Mouse (Mus musculus) T-helper 17 cell (primary cell): ENCODE measurements around the gene Gm20518.

Experiments
- in situ Hi-C, 2 experiments: fragments of 300-600 bp; cut with MboI, MseI; formaldehyde crosslinking; loops; 1 replicate in 1 of 2; 2 replicates in 1 of 2; pipeline ENCODE4 v1.15.1; 2025; ENCODE audit warnings: high pct_unique_total_duplicates in 2 of 2

Gm20518 gene

DNA sequence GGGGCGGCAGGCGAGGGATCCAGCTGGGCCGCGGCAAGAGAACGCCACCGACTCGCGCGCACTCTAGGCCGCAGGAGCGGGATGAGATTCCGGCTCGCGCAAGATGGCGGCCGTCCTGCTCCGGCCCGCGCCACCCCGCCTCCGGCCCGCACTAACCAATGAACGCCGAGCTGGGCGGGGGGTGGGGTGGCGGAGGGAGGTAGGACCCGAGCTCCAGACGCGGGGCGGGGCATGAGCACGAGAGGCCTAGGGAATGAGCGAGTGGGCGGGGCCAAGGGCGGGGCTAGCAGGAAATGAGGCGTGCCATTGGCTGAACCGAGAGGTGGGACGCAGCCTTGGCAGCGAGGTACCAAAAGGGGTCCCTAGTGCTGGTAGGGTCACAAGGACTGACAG is at the start of gene Gm20518:
Gene Gm20518 (minus strand): TSS at position 105 of the 393 bp plus-strand sequence.
- in situ Hi-C loops, result no loop called here

DNA sequence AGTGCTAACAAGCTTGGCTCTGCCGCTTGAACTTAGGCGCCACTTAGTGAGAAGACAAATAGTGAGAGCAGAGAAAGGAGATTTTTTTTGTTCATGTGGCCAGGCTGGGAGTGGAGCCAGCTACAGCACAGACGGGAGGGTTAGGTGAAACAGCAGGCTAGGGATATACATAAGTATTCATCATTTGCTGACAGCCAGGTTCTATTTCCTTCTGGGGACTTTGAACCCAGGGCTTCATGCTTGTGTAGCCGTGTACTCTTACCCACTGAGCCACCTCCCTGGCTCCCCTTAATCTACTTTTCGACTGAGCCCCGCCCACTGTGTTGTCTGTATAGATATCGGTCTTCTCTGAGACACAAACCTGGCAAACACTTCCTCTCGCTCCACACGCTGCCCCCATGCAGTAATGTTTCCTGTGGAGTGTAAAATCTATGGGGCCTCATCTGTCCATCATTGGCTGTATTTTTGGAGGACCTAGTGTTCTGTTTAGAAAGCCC is 47.8 kb upstream of the Gm20518 start:
- in situ Hi-C loops, result no loop called here

DNA sequence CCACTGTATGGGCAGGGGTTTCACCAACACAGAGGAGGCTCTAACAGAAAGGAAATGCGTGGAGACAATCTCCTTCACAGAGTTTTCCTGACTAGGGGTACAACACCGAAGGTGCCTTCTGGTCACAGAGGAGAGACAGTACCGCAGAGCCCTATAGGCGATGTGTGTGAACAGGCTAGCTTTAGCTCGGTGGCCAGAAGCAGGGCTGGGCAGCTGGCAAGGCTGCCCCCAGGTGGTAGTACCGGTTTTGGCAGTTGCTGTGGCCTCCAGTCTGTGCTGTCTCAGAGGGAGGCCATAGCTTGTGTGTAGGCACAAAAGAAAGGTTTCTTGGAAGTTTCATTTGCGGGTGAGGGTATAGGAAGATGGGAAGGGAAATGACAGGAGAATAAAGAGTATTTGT is 47.4 kb upstream of the Gm20518 start:
- in situ Hi-C loops, result no loop called here

DNA sequence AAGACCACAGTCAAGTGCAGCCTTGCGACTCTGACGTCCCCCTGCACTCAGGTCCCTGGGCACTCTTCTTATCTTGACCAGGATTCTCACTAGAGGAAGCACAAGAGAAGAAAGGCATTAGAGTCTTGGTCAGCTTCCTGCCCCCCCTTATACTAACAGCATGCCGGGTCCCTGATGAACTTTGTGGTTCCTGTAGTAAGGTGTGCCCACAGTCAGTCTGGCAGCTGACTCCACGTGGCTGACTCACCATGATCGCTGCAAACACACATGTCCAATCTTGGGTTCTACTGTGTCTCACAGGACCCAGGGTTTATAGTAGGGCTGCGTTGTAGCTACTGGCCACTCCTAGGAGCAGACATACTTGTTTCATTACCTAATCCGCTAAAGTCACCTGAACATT is 46.7 kb upstream of the Gm20518 start:
- in situ Hi-C loops, result no loop called here

DNA sequence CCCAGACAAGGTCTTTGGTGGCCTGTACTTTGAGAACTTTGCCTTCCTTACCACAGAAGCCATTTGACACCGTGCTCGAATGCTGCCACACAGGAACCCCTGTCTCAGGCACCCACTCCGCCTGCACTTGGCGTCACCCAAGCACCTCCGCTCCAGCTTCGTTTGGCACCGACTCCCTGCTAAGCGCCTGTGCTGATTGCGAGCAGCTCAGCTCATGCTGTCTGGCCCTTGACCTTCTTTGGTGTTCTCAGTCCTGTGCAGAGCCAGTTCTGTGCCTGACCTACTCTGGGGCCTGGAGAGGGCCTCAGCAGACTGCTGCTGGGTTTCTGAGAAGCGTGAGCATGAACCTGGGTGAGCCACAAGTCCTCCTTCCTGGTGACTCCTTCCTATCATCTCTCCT is 45.3 kb upstream of the Gm20518 start:
- in situ Hi-C loops, result no loop called here

DNA sequence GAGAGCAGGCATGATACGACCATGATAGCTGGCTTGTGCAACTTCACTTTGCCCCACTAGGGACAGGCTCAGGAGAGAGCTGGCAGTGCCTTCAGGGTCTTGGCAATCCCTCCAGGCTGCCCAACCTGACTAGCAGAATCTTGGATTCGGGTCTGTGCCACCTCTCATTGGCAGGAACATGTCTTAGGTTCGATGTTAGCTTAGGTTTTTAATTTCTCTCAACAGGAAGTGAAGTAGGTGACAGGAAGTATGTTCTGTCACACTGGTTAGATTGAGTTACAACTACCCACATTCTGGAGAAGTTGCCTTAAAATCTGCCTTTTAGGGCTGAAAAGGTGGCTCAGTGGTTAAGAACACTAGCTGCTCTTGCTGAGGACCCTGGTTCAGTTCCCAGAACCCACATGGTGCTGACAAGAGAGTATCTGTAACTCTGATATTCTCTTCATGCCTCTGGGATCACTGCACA is 43.0 kb upstream of the Gm20518 start:
- in situ Hi-C loops, result no loop called here

DNA sequence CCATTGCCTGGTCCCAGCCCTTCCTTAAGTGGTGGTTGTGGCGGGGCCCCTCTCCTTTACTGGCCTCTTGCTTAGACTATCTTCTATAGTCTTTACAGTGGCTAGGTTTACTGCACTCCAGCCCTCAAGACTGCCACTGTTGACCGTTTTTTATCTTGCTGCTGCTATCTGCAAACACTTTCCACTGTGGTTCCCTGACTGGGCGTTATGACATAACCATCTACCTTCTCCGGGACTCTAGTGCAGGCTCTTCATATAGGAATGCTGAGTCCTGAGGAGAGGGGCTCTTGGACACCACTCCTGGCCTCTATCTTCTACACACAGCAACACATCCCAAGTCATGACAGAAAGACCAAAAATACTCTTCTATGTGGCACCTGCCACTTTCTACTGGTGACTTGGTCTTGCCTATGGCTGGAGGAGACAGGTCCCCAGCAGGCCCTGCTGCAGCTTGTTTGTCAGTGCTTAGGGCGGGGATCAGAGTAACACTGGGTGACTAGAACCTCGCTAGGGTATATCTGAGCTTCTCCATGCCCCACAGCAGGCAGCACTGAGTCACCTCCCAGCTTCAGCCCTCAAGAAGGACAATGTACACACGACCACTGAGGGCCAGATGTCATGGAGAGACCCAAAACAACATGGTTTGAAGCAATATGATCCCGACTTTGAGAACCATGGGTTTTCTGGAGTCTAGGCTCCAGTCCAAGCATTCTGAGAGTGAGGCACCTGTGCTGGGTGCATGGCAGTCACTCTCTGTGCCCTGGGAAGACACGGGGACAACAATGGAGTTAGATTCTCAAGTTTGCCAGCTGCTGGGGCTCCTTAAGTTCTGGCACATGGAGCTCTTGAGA is 42.3 kb upstream of the Gm20518 start:
- in situ Hi-C loops, result no loop called here

DNA sequence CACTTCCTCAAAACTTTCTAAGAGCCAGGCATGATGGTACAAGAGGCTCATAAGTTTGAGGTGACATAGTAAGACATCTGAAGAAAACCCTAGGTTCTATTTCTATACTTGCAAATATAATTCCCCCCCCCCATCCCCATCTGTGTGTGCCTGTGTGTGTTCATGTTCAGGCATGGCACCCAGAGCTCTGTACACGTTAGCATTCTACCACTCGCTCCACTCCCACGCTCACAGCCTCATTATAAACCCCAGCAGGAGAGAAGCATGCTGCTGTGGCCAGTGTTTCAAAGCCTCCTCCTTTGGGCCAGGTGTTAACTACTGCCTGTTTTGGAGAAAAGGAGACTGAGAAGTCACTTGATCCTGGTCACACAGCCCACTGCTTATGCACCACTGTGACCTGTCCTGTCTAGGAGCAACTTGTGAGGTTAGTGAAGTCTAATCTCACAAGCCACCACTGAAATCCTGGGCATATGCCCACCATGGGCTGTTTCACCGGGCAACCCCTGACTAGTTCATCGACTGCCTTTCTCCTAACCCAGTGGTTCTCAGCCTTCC is 40.5 kb upstream of the Gm20518 start:
- in situ Hi-C loops, result no loop called here

DNA sequence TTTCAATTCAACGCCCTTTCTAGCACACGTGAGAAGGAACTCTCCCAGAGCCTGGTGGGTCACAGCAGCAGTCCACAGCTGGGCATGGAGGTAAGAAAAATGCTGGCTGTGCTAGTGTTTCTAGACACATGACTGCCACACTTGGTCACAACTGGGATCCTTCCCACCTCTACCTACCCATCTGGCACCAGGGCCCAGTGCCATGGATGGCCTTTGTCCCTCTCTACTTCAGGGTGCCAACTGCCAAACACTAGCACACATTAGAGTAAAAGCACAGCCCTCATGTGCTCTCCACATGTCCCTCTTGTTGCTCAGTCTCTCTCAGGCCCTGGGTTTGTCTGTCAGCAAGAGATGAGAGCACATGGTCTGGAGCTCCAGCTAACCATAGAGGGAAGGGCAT is 38.2 kb upstream of the Gm20518 start:
- in situ Hi-C loops, result no loop called here

DNA sequence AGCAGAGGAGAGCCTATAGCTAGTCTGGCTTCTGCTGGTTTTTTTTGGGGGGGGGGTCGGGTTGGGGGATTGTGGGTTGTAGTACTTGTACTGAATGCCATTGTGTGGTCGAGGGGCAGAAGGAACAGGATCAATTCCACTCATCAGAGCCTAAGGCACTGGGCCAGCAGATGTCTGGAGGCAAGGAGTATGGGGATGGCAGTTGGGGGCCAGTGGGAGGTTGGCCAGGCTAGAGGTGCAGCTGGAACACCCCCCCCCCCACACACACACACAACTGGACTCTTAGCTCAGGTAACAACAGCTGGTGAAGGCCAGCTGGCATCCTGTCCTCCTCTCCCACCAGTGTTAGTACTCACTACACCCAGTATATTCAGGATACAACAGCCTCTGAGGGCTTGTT is 37.7 kb upstream of the Gm20518 start:
- in situ Hi-C loops, result no loop called here

DNA sequence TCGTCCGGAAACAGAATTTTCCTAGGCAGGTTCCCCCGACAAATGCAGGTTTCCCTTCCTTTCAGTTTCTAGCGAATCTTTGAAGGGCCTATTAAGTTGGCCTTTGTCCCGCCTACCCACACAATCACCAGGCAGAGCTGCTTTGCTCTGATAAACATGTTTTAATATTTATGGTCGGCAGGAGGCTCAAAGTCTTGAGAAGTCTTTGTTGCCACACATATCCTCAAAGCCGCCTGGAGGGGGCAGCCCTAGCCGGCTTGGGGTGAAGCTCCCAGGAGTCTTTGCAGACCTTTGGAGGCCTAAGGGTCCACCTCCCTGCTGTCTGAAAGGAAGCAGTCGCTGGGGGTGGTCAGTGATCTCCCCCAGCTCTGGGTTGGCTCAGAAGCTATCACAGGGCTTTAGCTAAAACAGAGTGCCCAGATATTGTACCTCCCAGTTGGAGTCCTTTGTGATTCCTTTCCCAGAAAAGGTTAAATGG is 37.2 kb upstream of the Gm20518 start:
- in situ Hi-C loops, result no loop called here

DNA sequence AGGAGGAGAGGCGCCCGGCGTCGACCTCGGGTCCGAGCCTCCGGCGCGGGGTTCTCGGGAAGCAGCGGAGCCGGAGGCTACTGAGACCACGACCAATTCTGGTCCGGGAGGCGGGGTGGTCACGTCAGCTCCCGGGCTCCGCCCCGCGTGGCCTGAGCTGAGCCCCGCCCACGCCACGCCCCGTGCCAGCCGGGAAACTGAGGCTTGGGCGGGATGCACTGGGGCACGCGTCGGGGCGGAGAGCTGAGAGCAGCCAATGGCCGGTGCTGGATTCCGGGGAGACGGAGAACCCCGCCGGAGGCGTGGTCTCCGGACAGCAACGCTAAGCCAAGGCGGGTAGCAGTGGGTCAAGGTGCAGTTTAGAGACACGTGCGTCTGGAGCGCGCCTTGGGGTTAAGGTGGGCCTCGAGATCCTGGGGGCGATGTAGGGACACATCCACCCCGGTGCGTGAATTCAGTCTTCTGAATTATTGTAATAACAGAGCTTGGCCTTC is 36.7 kb upstream of the Gm20518 start, which contains the start of gene Slc25a1:
Gene Slc25a1 (minus strand): TSS at position 133 of the 494 bp plus-strand sequence.
- in situ Hi-C loops, result no loop called here

DNA sequence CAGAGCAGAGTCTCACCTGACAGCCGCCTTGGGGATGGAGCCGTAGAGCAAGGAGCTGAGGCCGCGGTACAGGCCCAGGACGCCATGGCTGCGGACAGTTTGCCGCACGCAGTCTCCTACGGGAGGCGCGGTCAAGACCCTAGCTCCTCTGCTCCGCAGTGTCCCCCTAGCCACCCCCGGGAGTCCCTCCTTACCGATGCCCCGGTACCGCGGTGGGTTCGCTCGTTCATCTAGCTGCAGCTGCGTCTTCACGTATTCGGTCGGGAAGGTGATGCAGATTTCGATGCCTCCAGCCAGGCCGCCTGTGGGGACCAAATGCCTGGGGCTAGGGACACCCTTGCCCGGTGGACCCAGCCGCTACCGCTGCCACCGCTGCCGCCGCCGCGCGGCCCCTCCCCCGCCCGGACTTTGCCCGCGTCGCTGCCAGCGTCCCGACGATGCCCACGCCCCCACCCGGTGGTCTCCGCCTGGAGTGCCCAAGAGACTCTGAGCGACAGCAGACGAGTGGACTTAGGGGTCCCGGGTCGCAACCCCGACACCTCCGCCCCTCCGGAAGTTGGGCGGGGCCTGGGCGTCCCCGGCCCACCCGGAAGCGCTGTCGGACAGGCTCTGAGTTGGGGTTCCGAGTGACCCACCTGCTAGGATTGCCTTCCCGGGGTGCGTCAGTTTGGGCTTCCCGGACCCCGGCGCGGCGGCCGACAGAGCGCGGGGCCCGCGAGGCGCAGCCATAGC is 36.0 kb upstream of the Gm20518 start:
- in situ Hi-C loops, result no loop called here

DNA sequence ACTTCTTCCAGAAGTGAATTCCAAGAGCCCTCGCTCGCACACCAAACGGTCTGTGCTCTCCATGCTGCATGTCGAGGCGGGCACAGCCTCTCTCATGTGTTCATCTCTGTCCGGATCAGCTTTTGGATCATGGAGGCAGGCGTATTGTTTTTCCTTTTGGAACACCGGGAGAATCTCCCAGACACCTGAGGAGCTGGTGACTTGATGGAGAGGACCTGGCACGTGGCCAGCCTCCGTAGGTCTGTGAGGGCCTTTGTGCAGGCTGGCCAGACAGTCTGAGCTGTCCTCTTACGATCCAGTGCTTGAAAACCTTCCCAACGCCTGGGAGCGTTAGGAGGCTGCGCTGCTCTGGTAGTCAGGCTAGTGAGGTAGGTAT is 30.7 kb upstream of the Gm20518 start:
- in situ Hi-C loops, result no loop called here

DNA sequence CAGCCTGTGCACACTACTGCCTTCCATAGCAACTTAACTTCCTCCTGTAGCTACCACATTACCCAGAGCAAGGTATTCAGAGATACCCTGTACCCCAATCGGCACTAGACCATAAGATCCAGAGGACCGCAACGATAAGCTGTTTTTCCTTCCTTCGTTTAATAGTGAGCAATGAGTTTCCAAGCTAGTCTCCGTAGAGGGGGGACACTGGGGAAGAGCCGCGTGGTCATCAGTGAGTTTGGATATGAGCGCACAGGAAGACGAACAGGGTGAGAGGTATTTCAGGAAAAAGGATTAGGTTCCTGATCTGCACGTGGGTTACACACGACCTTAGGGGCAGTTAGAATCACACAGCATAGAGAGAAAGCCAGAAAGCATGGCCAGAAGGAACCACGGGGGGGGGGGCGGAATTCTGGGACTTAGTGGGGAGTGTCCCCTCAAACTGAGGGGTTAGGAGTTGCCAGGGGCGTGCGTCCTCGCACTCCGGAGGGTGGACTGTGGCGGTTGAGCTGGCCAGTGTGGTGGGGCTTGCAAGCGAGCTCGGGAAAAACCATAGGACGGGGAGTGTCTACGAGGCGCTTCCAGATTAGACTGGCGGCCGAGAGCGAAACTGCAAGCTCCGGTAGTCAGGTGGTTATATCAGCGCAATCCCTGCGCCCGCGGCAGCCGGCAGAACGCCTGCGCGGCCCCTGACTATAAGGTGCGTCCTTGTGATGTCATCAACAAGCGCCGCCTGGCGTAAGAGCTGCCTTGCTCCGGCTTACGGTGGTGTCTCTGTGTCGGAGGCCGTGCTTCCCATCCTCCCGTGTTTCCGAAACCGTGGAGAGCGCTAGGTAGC is 30.1 kb upstream of the Gm20518 start:
- in situ Hi-C loops, result no loop called here

DNA sequence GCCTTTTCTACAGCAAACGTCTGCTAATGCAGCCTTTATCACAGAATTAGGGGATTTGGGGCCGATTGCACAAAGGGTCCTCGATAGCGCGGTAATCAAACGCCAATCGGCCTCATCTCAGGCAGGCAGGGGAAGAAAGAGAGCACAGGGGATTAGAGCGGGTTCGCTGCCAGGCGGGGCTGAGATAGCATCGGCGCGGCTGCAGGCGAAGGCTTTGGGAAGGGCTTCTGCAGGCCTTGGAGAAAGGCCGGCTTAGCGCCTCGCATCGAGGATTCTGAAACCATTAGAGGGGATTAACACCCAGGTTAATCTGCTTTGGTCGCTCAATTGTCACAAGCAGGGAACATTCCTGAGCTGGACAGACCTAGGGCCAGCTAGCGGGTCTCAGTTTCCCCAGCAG is 29.1 kb upstream of the Gm20518 start:
- in situ Hi-C loops, result no loop called here

DNA sequence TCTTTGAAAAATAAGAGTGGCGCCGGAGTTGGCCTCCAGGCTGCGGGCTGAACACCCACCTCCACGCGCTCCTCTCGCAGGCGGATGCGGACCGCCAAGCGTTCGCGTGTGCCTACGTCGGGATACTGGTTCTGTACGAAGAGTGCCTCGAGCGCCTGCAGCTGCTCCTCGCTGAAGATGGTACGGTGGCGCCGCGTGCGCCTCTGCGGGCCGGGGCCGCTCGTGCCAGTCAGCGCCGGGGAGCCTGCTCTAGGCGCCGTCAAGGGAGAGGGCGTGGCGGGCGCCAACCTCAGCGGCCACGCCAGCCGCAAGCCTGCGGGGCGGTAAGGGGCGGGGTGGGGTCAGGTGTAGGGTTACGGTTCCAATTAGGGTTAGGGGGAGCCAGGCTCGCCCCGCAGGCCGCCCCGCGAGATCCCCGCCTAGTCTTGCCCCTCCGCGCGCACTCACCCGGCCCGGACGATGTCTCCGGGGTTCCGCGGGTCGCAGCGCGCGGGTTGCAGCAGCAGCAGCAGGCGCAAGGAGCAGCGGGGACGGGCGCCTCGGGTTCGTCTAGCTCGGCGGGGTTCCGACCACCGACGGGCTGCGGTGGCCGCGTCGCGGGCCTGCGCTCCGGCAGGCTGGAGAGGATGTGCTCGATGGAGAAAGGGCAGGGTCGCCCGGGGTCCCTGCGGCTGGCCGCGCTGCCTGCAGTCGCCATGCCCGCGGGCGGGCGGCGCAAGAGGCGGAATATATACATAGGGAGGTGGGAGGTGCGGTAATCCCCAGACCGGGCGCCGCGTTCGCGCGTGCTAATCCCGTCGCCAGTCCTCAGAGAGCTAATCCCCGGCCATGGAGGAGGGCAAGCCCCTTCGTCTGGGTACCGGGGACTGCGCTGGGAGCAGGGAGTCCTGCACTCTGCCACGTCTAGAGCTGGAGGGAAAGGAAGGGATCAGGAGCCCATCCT is 23.1 kb upstream of the Gm20518 start, which contains the start of gene Gsc2:
Gene Gsc2 (minus strand): TSS at position 753 of the 943 bp plus-strand sequence.
- in situ Hi-C loops, result loop anchor here in 1 of 2 experiments (5.0 kb wide), 1 partner anchor 707 kb away; the partner anchor contains the start of gene Rimbp3

DNA sequence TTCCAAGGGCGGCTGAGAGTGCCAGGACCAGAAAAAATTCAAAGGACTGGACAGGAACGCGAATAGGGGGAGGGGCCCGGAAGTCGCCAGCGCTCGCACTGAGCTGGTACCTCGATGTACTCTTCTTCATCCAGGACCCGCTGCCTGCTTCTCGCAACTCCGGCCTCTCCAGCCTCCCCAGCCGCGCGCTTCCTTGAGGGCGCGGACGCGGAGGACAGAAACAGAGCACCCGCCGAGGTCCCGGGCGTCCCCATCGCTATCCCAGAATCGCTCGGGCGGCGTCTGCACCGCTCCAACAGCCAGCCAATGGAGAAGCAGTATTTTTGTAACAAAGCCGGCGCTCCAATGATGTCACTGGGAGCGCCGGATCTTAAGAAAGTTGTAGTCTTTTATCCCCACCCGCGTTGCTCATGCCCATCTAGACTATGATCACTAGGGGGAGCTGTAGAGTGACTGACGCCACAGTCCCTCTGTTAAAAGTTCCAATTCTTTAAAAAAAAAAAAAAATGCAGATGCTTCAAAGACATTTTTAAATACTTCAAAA is 19.7 kb upstream of the Gm20518 start, which contains the start of gene Ess2:
Gene Ess2 (minus strand): TSS at position 297 of the 544 bp plus-strand sequence.
- in situ Hi-C loops, result loop anchor here in 1 of 2 experiments (5.0 kb wide), 1 partner anchor 704 kb away; the partner anchor contains the start of gene Rimbp3

DNA sequence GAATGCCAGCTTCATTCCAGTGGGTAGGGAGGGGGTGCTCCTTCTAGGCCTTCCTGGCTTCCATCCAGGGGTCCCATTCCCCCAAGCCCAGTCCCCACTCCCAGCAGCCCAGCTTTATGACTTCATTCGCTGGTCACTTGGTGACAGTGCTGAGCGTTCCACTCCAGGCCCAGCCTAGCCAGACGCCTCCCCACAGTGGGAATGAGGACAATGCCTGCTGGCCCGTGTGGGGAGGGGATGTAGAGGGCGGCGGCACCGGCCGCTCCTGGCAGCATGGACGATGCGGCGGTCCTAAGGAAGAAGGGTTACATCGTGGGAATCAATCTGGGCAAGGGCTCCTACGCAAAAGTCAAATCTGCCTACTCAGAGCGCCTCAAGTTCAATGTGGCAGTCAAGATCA is 7.0 kb upstream of the Gm20518 start, which contains the start of the genes Dgcr2 and Tssk2:
Gene Dgcr2 (minus strand): TSS at position 101 of the 400 bp plus-strand sequence.
Gene Tssk2 (plus strand): TSS at position 176 of the 400 bp plus-strand sequence.
- in situ Hi-C loops, result no loop called here
